Mouse (Mus musculus): ENCODE results near the gene Ndufaf3. TPM values are rescaled to one million over a fixed set of nuclear protein-coding genes. Genes with fewer than 3 reads are reported as not detected.
A peak's percentile ranks its signal among the peaks of the same experiment; 100 is the strongest.
"Not testable (repeated sequence)": the region's sequence is repeated elsewhere in the genome, so short reads cannot be mapped to it uniquely, and the experiment has no call there.

Gene Ndufaf3
- 65.7 and 66.3 TPM in 2 replicates for polyA plus RNA-seq (2015; fragmentation: Nextera tagmentation; extraction: Ambion mirVana)

DNA sequence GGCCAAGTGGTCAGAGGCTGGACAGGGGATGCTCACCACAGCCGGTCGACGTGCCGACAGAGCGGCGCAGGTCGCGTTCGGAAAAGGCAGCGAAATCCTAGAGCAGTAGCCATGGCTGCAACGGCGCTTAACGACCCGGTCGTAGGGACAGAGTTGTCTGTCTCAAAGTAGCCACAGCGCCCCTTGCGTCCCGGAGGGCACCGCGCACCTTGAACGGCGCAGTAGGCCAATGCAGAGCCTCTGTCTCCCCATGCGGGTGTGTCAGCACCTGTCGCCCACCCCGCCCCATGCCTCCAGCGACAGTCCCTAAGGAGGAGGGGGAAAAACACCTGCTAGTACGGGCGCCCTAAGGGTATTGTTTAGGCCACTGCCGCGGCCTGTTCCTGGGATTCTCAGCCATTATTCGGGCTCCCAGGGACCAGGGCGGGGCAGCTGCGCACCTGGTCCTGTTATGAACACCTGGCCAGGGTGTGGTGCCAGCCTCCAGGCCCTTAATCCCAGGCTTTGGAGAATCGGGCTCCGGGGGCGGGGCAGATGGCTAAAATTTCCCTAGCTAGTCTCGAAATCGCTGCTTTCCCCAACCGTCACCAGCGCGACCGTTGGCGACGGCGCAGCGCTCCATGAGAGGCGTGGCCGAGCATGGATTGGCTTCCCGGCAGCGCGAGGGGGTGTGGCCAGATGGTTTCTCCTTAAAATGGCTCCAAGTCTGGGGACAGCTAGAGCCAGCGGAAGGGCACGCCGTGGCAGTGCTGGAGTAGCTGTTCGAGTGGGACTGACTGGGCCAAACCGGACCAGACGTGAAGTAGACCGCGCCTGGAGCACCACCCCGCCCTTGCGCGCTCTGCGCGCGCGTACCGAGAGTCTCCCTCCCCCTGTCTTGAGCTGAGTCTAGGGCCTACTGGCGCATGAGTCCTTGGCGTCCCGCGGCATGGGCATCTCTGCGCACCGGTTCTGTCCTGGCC is at the start of gene Ndufaf3:
Ndufaf3 (minus strand) TSS at position 620 of the 962 bp plus-strand sequence.
- WGBS: under 1% methylated on average over 72 of the region's 73 CpGs
- DNase-seq (ENCODE audit: low spot score): peak; percentile 98
- H3K9me3 ChIP-seq (ENCODE audit: low read length): no peaks in the 10 kb centered on the region
- peak within 1 kb of the TSS; percentile 97 for H3K4me2 ChIP-seq (replicated peaks; ENCODE audit: low read depth, low read length)
- peak within 1 kb of the TSS; percentile 74 for H3K4me3 ChIP-seq (ENCODE audit: low read depth, low read length)
- H3K36me3 ChIP-seq (ENCODE audit: insufficient read depth, low read length): peaks cover 11% of the 10 kb centered on the region
- TF ChIP-seq EP300 (IDR thresholded peaks at IDR 0.05) (peak; percentile 28; the same call in 1 of the 2 replicates), CTCF (IDR thresholded peaks at IDR 0.05) (peak; percentile 97)
- peaks cover 13% of the 10 kb centered on the region; the same call in 1 of the 2 replicates for H3K4me1 ChIP-seq (ENCODE audit: insufficient read depth, low read depth, low read length)
- peak; percentile 90 for ATAC-seq
- peak within 1 kb of the TSS; percentile 73 for H3K9ac ChIP-seq (replicated peaks; ENCODE audit: low read depth)
- peak within 1 kb of the TSS; percentile 97 for H3K27ac ChIP-seq (ENCODE audit: low read length)
- H3K27me3 ChIP-seq (replicated peaks; ENCODE audit: insufficient read depth, low read length): no peaks in the 10 kb centered on the region

DNA sequence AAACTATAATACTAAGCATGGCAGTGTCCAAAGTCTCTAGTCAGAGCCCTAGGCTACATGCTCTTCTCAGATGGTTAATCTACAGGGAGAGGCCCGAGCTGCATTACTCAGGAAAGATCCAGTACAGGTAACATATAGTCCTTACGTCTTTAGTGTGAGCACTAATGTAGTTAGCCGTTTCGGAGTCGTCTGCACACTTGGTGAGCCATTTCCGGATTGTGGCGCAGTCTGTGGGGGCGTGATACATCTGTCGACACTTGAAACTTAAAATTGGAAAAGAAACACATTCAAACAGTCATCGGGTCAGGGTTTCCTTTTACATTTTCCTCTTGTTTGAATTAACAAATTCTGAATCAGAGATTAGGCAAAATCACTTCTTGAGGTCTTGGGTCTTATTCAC is 44.3 kb upstream of the Ndufaf3 start:
- no peak for DNase-seq (ENCODE audit: low spot score)
- Histone ChIP-seq H3K9ac (replicated peaks; ENCODE audit: low read depth) (no peak overlapping the region), H3K27ac (ENCODE audit: low read length) (no peak overlapping the region), H3K9me3 (ENCODE audit: low read length) (no peaks in the 10 kb centered on the region), H3K27me3 (replicated peaks; ENCODE audit: insufficient read depth, low read length) (no peaks in the 10 kb centered on the region), H3K4me1 (ENCODE audit: insufficient read depth, low read depth, low read length) (no peaks in the 10 kb centered on the region), H3K4me2 (replicated peaks; ENCODE audit: low read depth, low read length) (no peak overlapping the region), H3K4me3 (ENCODE audit: low read depth, low read length) (no peak overlapping the region), H3K36me3 (ENCODE audit: insufficient read depth, low read length) (peaks cover 46% of the 10 kb centered on the region)
- no peak for ATAC-seq
- 96% methylated on average over 10 of the region's 10 CpGs for WGBS
- TF ChIP-seq EP300 (IDR thresholded peaks at IDR 0.05): no peak

DNA sequence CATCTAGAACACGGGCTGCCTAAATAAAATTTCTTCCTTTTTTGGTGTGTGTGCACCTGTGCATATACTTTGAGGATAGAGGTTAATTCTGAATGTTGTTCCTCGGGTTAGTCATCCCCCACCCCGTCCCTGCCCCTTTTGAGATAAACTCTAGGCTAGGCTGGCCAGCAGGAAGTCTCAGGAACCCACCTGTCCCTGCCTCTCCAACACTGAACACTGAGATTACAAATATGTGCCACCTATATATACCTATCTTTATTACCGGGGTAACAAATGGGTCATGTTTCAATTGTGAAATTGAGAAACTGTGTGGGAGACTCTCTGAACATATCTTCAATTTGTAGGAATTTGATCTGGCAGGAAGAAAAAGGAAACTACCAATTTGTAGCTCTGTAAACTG is 41.7 kb upstream of the Ndufaf3 start:
- Histone ChIP-seq H3K4me2 (replicated peaks; ENCODE audit: low read depth, low read length) (no peak overlapping the region), H3K4me3 (ENCODE audit: low read depth, low read length) (no peak overlapping the region), H3K27ac (ENCODE audit: low read length) (no peak overlapping the region), H3K9me3 (ENCODE audit: low read length) (no peaks in the 10 kb centered on the region), H3K36me3 (ENCODE audit: insufficient read depth, low read length) (peaks cover 42% of the 10 kb centered on the region; the same call in 1 of the 2 replicates), H3K9ac (replicated peaks; ENCODE audit: low read depth) (no peak overlapping the region), H3K4me1 (ENCODE audit: insufficient read depth, low read depth, low read length) (no peaks in the 10 kb centered on the region), H3K27me3 (replicated peaks; ENCODE audit: insufficient read depth, low read length) (no peaks in the 10 kb centered on the region)
- ATAC-seq (no peak), DNase-seq (ENCODE audit: low spot score) (no peak)
- WGBS: 88% methylated on average over 4 of the region's 4 CpGs
- TF ChIP-seq EP300 (IDR thresholded peaks at IDR 0.05): no peak
- no peak for TF ChIP-seq CTCF (IDR thresholded peaks at IDR 0.05)

DNA sequence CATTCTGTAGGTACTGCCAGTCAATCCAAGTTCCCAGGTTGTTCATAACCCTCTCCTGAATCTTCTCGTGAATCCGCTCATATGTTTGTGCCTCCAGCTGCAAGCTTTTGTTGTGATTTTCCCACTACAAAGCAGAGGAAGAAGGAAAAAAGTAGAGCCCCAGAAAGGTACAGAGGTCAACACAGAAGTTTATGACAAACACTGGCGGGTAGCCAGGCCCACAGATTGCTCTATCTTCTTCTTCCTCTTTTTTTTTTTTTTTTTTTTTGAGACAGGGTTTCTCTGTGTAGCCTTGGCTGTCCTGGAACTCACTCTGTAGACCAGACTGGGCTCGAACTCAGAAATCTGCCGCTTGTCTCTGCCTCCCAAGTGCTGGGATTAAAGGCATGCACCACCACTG is 40.7 kb upstream of the Ndufaf3 start:
- H3K36me3 ChIP-seq (ENCODE audit: insufficient read depth, low read length): peaks cover 47% of the 10 kb centered on the region
- ATAC-seq: not testable (repeated sequence)

DNA sequence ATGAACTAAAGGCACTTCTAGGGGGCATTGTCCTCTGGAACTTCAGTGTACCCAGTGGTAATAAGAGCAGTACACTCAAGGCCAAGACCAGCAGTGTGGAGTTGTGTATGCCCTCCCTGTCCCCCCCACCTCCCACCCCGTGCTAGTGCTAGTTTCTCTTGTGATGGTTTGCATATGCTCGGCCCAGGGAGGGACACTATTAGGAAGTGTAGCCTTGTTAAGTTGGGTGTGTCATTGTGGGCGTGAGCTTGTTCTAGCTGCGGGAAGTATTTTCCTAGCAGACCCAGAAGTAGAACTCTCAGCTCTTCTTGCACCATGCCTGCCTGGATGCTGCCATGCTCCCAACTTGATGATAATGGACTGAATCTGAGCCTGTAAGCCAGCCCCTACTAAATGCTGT is 34.8 kb upstream of the Ndufaf3 start:
- H3K36me3 ChIP-seq (ENCODE audit: insufficient read depth, low read length): peaks cover 25% of the 10 kb centered on the region
- TF ChIP-seq CTCF (IDR thresholded peaks at IDR 0.05): no peak
- TF ChIP-seq EP300 (IDR thresholded peaks at IDR 0.05): no peak
- WGBS: 55% methylated on average over 4 of the region's 4 CpGs
- no peak overlapping the region for H3K4me2 ChIP-seq (replicated peaks; ENCODE audit: low read depth, low read length)
- 0 out of 2 replicates have a peak, but pooled peaks cover 2% of the 10 kb centered on the region for H3K27me3 ChIP-seq (replicated peaks; ENCODE audit: insufficient read depth, low read length)
- no peak for DNase-seq (ENCODE audit: low spot score)
- no peak overlapping the region for H3K27ac ChIP-seq (ENCODE audit: low read length)
- H3K4me3 ChIP-seq (ENCODE audit: low read depth, low read length): no peak overlapping the region
- H3K9ac ChIP-seq (replicated peaks; ENCODE audit: low read depth): no peak overlapping the region
- no peak for ATAC-seq
- H3K9me3 ChIP-seq (ENCODE audit: low read length): no peaks in the 10 kb centered on the region
- no peaks in the 10 kb centered on the region; the same call in 1 of the 2 replicates for H3K4me1 ChIP-seq (ENCODE audit: insufficient read depth, low read depth, low read length)

More for the DNA sequence above, 40.7 kb upstream of the Ndufaf3 start:
- not testable (repeated sequence) for H3K9ac ChIP-seq (replicated peaks; ENCODE audit: low read depth); H3K27me3 ChIP-seq (replicated peaks; ENCODE audit: insufficient read depth, low read length); H3K27ac ChIP-seq (ENCODE audit: low read length); H3K9me3 ChIP-seq (ENCODE audit: low read length); H3K4me2 ChIP-seq (replicated peaks; ENCODE audit: low read depth, low read length); DNase-seq (ENCODE audit: low spot score); H3K4me3 ChIP-seq (ENCODE audit: low read depth, low read length); H3K4me1 ChIP-seq (ENCODE audit: insufficient read depth, low read depth, low read length)
- 72% methylated on average over 5 of the region's 5 CpGs for WGBS

DNA sequence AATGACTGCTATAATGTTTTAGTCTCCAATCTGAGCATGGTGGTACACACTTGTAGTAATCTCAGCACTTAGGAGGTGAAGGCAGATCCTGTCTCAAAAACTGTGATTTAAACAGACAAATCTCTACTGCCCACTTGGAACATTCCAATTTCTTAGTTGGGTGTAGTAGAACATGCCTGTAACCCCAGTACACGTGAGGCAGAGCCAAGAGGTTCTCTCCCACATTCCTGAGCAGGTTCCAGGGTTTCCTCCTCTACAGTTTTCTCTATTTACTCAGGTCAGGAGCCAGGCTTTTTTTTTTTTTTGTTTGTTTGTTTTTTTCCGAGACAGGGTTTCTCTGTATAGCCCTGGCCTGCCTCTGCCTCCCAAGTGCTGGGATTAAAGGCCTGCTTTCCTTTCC is 32.8 kb upstream of the Ndufaf3 start:
- Histone ChIP-seq H3K4me1 (ENCODE audit: insufficient read depth, low read depth, low read length) (no peaks in the 10 kb centered on the region; the same call in 1 of the 2 replicates), H3K36me3 (ENCODE audit: insufficient read depth, low read length) (peaks cover 19% of the 10 kb centered on the region), H3K4me3 (ENCODE audit: low read depth, low read length) (no peak overlapping the region), H3K9ac (replicated peaks; ENCODE audit: low read depth) (no peak overlapping the region), H3K4me2 (replicated peaks; ENCODE audit: low read depth, low read length) (no peak overlapping the region), H3K27me3 (replicated peaks; ENCODE audit: insufficient read depth, low read length) (0 out of 2 replicates have a peak, but pooled peaks cover 3% of the 10 kb centered on the region), H3K9me3 (ENCODE audit: low read length) (no peaks in the 10 kb centered on the region), H3K27ac (ENCODE audit: low read length) (no peak overlapping the region)
- peak; percentile 58 for TF ChIP-seq EP300 (IDR thresholded peaks at IDR 0.05)
- no peak for TF ChIP-seq CTCF (IDR thresholded peaks at IDR 0.05)
- WGBS: 41% methylated on average over 2 of the region's 2 CpGs
- DNase-seq (ENCODE audit: low spot score): peak; percentile 60
- peak; percentile 70 for ATAC-seq

Data from lung, postnatal 0 days (tissue).